Mouse (Mus musculus): ENCODE results near the gene 4930402H24Rik. TPM values are rescaled to one million over a fixed set of nuclear protein-coding genes. Genes with fewer than 3 reads are reported as not detected.
A peak's percentile ranks its signal among the peaks of the same experiment; 100 is the strongest.

Gene 4930402H24Rik
- polyA plus RNA-seq, 1 experiment from 2014 or later = 44.6 TPM

DNA sequence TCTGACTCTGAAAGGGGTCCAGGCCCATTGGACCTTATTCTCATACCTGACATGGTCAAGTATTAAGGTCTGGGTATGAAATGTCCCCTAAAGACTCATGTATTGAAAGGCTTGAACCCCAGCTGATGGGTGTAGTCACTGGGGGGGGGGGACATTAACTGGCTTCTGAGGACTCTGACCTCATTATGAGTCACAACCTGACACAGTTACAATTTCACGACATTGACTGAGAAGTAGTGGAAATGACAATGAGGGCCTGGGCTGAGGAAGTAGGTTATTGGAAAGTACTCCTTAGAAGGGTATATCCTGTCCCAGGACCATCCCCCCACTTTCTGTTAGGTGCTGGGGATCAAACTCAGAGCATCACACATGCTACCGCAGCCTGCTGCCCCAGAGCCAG lies 217.2 kb downstream of the 4930402H24Rik start:
- ATAC-seq (ENCODE audit: insufficient number of reproducible peaks, insufficient read depth, low FRiP score, low TSS enrichment) = no peak
- H3K4me1 ChIP-seq = no peaks in the 10 kb centered on the region
- H3K4me2 ChIP-seq (replicated peaks) = no peak overlapping the region
- no peaks in the 10 kb centered on the region for H3K9me3 ChIP-seq
- H3K9ac ChIP-seq = no peak overlapping the region
- no peak overlapping the region for H3K4me3 ChIP-seq
- H3K27ac ChIP-seq = no peak overlapping the region
- peaks cover 15% of the 10 kb centered on the region; the same call in 1 of the 2 replicates for H3K36me3 ChIP-seq
- 0 out of 2 replicates have a peak, but pooled peaks cover 3% of the 10 kb centered on the region for H3K27me3 ChIP-seq
- 87% methylated on average over 2 of the region's 2 CpGs for WGBS

DNA sequence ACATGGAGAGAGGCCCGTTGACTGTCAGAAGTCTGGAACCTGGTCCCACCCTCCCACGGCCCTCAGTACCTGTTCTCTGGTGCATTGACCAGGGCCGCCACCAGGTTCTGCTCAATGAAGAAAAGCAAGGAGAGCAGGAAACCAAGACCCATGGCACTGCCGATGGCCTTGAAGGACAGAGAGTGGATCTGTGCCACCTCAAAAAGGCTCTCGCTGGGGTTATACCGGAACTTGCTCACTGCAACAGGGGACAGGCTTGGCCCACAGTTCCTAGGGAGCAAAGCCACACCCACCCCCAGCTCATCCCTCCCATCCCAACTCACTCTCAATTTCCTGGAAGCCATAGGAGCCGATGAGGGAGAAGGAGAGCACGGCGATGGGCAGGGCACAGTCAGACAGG lies 220.8 kb downstream of the 4930402H24Rik start:
- no peak for ATAC-seq (ENCODE audit: insufficient number of reproducible peaks, insufficient read depth, low FRiP score, low TSS enrichment)
- WGBS = 83% methylated on average over 9 of the region's 9 CpGs
- Histone ChIP-seq H3K4me1 (no peaks in the 10 kb centered on the region), H3K27me3 (no peaks in the 10 kb centered on the region), H3K9ac (no peak overlapping the region), H3K9me3 (no peaks in the 10 kb centered on the region), H3K4me2 (replicated peaks) (no peak overlapping the region), H3K36me3 (peaks cover 49% of the 10 kb centered on the region), H3K27ac (no peak overlapping the region), H3K4me3 (no peak overlapping the region)

DNA sequence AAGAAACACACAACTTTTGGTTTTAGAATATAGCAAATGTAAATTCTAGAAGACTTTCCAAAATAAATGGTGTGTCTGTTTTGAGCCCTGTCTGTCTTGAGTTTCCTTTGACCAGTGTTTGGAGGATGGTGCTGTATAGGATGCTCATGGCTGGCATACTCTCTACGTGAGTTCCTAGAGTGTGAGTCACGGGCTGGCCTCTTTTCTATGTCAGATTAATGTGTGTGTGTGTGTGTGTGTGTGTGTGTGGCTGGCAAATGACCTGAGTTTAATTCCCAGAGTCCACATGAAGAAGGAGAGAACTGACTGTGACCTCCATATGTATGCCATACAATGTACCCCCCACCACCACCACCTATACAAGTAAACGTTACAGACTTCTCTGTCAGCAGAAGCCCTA lies 224.7 kb downstream of the 4930402H24Rik start:
- Histone ChIP-seq H3K27me3 (no peaks in the 10 kb centered on the region), H3K4me3 (no peak overlapping the region), H3K9ac (no peak overlapping the region), H3K4me2 (replicated peaks) (no peak overlapping the region), H3K4me1 (no peaks in the 10 kb centered on the region), H3K9me3 (no peaks in the 10 kb centered on the region), H3K27ac (no peak overlapping the region), H3K36me3 (peaks cover 87% of the 10 kb centered on the region)
- 85% methylated on average over 3 of the region's 3 CpGs for WGBS
- no peak for ATAC-seq (ENCODE audit: insufficient number of reproducible peaks, insufficient read depth, low FRiP score, low TSS enrichment)

DNA sequence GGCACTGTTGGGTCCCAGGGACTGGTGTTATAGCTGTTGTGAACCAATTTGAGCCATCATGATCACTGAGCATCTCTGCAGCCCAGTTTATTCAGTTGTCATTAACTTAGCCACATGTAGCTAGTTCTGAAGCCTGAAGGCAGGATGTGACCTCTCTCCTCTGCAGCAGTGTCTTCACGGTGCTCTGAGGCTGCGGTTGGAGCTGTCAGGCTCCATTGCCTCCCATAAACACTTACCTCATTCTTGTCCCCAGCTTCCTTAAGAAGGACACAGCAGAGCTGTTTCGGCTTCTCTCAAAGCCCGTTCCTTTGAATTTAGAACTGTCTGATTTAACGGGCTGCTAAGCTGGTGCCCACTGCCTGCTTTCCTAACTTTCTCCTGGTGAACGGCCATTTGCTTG lies 226.3 kb downstream of the 4930402H24Rik start:
- Histone ChIP-seq H3K4me3 (no peak overlapping the region), H3K9me3 (no peaks in the 10 kb centered on the region), H3K36me3 (peaks cover 97% of the 10 kb centered on the region), H3K4me1 (no peaks in the 10 kb centered on the region), H3K9ac (no peak overlapping the region), H3K27me3 (no peaks in the 10 kb centered on the region), H3K27ac (no peak overlapping the region), H3K4me2 (replicated peaks) (no peak overlapping the region)
- WGBS = 86% methylated on average over 6 of the region's 6 CpGs
- no peak for ATAC-seq (ENCODE audit: insufficient number of reproducible peaks, insufficient read depth, low FRiP score, low TSS enrichment)

DNA sequence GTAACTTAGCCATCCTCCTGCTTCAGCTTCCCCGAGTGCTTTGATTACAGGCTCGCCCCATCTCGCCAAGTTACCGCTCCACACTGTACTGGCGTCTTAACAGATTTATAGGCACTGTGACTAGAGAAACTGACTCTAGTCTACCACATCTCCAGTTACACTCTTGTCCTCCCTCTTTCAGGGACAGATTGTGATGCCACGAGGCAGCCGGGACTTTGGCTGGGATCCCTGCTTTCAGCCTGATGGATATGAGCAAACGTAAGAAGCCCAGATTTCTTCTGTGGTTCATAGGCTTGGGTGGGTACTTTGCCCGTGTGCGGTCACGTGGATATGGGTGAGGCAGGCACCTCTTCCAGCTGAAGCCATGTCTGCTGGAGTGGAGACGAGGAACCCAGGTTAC lies 227.1 kb downstream of the 4930402H24Rik start:
- Histone ChIP-seq H3K4me1 (no peaks in the 10 kb centered on the region), H3K36me3 (peaks cover 96% of the 10 kb centered on the region), H3K9me3 (no peaks in the 10 kb centered on the region), H3K4me2 (replicated peaks) (no peak overlapping the region), H3K4me3 (no peak overlapping the region), H3K27me3 (no peaks in the 10 kb centered on the region), H3K27ac (no peak overlapping the region), H3K9ac (no peak overlapping the region)
- no peak for ATAC-seq (ENCODE audit: insufficient number of reproducible peaks, insufficient read depth, low FRiP score, low TSS enrichment)
- WGBS = 94% methylated on average over 12 of the region's 12 CpGs

DNA sequence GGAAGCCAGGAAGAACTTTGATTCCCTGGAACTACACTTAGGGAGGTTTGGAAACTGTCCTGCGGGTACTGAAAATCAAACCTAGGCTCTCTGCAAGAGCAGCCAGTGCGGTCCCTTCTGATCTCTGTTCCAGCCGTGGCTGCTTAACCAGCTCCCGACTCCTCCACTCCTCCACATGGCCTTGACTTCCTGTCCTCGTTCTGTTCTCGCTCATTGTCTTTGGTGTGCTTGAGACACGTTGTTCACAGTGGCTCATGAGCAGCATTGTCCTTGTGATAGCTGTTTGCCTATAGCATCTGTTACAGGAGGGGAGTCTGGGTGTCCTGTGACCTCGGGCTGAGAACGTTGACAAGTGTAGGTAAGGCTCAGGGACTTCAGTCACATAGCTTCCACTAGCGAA lies 229.0 kb downstream of the 4930402H24Rik start:
- H3K27me3 ChIP-seq = no peaks in the 10 kb centered on the region
- no peak overlapping the region for H3K27ac ChIP-seq
- H3K4me1 ChIP-seq = no peaks in the 10 kb centered on the region
- ATAC-seq (ENCODE audit: insufficient number of reproducible peaks, insufficient read depth, low FRiP score, low TSS enrichment) = no peak
- no peak overlapping the region for H3K4me2 ChIP-seq (replicated peaks)
- WGBS = 88% methylated on average over 10 of the region's 10 CpGs
- no peaks in the 10 kb centered on the region for H3K9me3 ChIP-seq
- H3K4me3 ChIP-seq = no peak overlapping the region
- H3K9ac ChIP-seq = no peak overlapping the region
- H3K36me3 ChIP-seq = peaks cover 94% of the 10 kb centered on the region

DNA sequence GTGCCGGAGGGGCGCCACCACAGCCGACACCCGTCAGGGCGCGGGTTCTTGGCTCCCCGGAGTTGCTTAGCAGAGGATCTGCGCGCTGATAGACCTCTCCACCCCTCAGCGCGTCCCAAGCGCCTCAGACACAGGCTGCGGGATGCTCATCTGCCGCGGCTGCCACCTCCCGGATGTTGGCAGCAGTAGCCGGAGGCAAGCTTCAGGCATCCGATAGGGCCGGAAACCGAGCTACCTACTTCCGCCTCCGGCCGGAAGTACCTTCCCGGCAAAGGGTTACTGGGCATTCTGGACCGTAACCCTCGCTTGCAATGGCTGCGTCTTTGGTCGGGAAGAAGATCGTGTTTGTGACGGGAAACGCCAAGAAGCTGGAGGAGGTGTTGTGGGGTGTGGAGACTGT lies 238.6 kb downstream of the 4930402H24Rik start, which contains the start of gene Itpa:
Gene Itpa (plus strand): TSS at position 52 of the 400 bp plus-strand sequence.
- peak; percentile 16; the same call in 1 of the 2 replicates for ATAC-seq (ENCODE audit: insufficient number of reproducible peaks, insufficient read depth, low FRiP score, low TSS enrichment)
- H3K4me1 ChIP-seq = peaks cover 23% of the 10 kb centered on the region
- H3K36me3 ChIP-seq = peaks cover 15% of the 10 kb centered on the region
- H3K4me2 ChIP-seq (replicated peaks) = peak within 1 kb of the TSS; percentile 89
- peak within 1 kb of the TSS; percentile 78 for H3K9ac ChIP-seq
- peak within 1 kb of the TSS; percentile 86 for H3K27ac ChIP-seq
- no peaks in the 10 kb centered on the region for H3K27me3 ChIP-seq
- peak within 1 kb of the TSS; percentile 69 for H3K4me3 ChIP-seq
- WGBS = under 1% methylated on average over 31 of the region's 31 CpGs
- H3K9me3 ChIP-seq = no peaks in the 10 kb centered on the region

DNA sequence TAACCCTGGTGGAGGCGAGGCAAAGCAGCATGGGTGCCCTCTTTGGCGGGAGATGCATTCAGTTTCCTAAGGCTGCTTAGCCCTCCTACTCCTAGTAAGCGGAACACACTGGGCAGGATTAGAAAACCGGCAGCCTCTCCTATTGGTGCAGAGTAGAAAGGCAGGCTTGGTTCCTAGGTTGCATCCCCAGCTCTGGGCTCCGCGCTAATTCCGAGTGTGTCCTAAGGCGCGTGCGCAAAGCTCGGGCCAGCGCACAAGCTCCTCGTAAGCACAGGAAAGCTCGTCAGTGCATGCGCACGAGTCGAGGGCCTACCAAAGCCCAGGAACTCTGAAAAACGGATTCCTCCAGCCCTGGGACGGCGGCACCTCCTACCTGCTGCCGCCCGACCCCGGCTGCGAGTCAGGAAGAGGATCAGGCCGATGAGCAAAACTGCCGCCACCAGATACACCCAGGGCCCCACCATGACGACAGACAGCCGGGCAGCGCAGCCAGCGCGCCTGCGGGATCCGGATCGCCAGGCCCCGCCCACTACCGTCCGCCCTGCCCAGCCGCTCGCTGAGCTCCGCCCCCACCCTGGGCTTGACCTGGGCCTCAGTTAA lies 242.0 kb downstream of the 4930402H24Rik start, which contains the start of gene Ddrgk1:
Gene Ddrgk1 (minus strand): TSS at position 558 of the 600 bp plus-strand sequence.
- WGBS = under 1% methylated on average over 40 of the region's 40 CpGs
- H3K4me2 ChIP-seq (replicated peaks) = peak within 1 kb of the TSS; percentile 77
- peaks cover 20% of the 10 kb centered on the region for H3K4me1 ChIP-seq
- no peaks in the 10 kb centered on the region for H3K9me3 ChIP-seq
- peak; percentile 97 for ATAC-seq (ENCODE audit: insufficient number of reproducible peaks, insufficient read depth, low FRiP score, low TSS enrichment)
- H3K27me3 ChIP-seq = no peaks in the 10 kb centered on the region
- H3K36me3 ChIP-seq = peaks cover 26% of the 10 kb centered on the region
- H3K9ac ChIP-seq = peak within 1 kb of the TSS; percentile 78
- peak within 1 kb of the TSS; percentile 98 for H3K27ac ChIP-seq
- peak within 1 kb of the TSS; percentile 62 for H3K4me3 ChIP-seq

DNA sequence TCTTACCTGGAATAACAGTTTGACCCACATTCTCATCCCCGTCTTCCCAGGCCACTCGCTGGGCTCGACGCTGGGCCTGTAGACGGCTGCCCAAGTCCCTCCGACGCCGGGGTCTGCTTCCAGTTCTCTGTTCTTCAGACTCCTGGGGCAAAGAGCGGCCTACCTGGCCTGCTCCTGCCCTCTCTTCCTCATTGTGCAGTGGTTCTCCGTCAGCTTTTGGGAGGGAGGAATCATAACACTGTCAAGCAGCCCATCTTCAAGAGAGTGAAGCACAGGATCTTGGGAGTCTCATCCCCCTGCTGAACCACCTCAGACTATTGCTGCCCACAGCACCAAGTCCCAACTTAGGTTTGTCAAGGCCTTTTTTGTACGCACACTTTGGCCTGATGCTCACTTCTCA lies 242.9 kb downstream of the 4930402H24Rik start:
- Histone ChIP-seq H3K27me3 (no peaks in the 10 kb centered on the region), H3K36me3 (peaks cover 34% of the 10 kb centered on the region), H3K9ac (peak overlapping the region; percentile 78), H3K4me3 (peak overlapping the region; percentile 62), H3K9me3 (no peaks in the 10 kb centered on the region), H3K27ac (no peak overlapping the region), H3K4me1 (peaks cover 15% of the 10 kb centered on the region), H3K4me2 (replicated peaks) (peak overlapping the region; percentile 77)
- 91% methylated on average over 11 of the region's 11 CpGs for WGBS
- ATAC-seq (ENCODE audit: insufficient number of reproducible peaks, insufficient read depth, low FRiP score, low TSS enrichment) = no peak

DNA sequence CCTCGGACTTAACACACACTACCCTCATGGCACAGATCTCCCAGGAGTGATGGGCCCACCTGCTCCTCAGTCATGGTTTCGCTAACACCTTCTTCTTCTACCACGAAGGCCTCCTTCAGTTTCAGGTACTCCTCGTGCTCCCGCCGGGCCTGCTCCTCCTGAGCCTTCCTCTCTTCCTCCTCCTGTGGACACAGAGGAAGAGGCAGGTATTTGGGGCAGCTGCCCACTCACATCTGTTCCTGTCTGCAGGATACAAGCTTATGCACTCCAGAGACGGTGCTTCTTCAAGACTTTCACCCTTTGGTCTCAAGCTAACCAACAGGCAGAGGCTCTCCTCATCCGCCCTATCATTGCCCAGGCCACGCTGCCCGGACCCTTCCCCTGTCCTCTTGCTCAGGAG lies 247.7 kb downstream of the 4930402H24Rik start:
- 95% methylated on average over 10 of the region's 10 CpGs for WGBS
- Histone ChIP-seq H3K4me1 (peaks cover 5% of the 10 kb centered on the region), H3K9me3 (no peaks in the 10 kb centered on the region)

DNA sequence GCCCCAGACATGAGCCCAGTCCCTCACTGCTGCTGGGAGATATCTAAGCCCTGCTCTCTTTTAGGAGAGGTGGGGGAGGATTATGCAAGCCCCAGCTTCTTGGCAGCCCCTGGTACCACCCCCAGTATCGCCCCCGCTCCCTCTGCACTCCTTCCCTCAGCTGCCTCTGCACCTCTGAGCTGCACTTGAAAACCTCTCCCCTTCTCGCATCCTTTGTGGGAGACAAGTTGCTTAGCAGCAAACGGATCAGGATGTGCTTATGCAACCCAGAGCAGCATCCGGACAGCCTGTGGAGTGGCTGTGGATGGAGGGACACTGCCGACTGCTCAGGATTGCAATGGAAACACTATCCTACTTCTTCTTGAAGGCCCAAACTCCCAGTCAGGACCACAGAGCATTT lies 248.7 kb downstream of the 4930402H24Rik start:
- Histone ChIP-seq H3K36me3 (peaks cover 85% of the 10 kb centered on the region), H3K9me3 (no peaks in the 10 kb centered on the region), H3K4me3 (no peak overlapping the region), H3K4me1 (no peaks in the 10 kb centered on the region), H3K9ac (no peak overlapping the region), H3K27ac (no peak overlapping the region), H3K27me3 (no peaks in the 10 kb centered on the region), H3K4me2 (replicated peaks) (no peak overlapping the region)
- WGBS = 78% methylated on average over 6 of the region's 6 CpGs
- no peak for ATAC-seq (ENCODE audit: insufficient number of reproducible peaks, insufficient read depth, low FRiP score, low TSS enrichment)

More for the DNA sequence above, 247.7 kb downstream of the 4930402H24Rik start:
- ATAC-seq (ENCODE audit: insufficient number of reproducible peaks, insufficient read depth, low FRiP score, low TSS enrichment) = no peak
- peaks cover 76% of the 10 kb centered on the region for H3K36me3 ChIP-seq
- no peaks in the 10 kb centered on the region for H3K27me3 ChIP-seq
- no peak overlapping the region for H3K9ac ChIP-seq
- no peak overlapping the region for H3K27ac ChIP-seq
- no peak overlapping the region for H3K4me3 ChIP-seq
- H3K4me2 ChIP-seq (replicated peaks) = no peak overlapping the region

DNA sequence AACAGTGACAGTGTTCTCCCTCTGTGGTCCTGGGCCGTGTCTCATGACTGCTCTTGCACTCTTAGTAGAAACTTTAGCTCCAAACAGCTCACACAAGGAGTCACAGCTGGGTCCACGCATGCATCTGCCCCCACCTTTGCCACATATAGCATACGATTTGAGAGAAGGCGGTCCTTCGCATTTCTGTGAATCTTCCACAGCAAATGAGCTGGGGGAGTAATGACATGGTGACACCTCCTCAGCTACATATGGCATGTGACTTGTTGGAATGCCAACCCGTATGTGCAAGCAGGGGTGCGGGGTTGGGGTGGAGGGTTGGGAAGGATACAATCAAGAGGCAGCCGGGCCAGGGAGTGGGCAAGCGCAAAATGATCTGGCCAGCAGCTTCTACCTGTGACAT lies 249.7 kb downstream of the 4930402H24Rik start:
- peaks cover 76% of the 10 kb centered on the region for H3K36me3 ChIP-seq
- H3K9me3 ChIP-seq = no peaks in the 10 kb centered on the region
- H3K9ac ChIP-seq = no peak overlapping the region
- WGBS = 93% methylated on average over 9 of the region's 9 CpGs
- H3K4me2 ChIP-seq (replicated peaks) = no peak overlapping the region
- no peak for ATAC-seq (ENCODE audit: insufficient number of reproducible peaks, insufficient read depth, low FRiP score, low TSS enrichment)
- no peaks in the 10 kb centered on the region for H3K27me3 ChIP-seq
- H3K4me1 ChIP-seq = no peaks in the 10 kb centered on the region
- no peak overlapping the region for H3K4me3 ChIP-seq
- H3K27ac ChIP-seq = no peak overlapping the region
